Mouse (Mus musculus) lung, postnatal 0 days (tissue): ENCODE measurements at regions not wholly inside any gene's neighbourhood (a gene's known extent, or its start where the extent isn't known, plus 50 kb on each side); places are given as distances from the start of the nearest gene placed in this dataset.

Experiments
- CTCF ChIP-seq: IDR thresholded peaks from 2 replicates; pipeline ENCODE4 v1.5.1; 2016; ENCODE audit warnings: antibody characterized with exemption, mild to moderate bottlenecking
- EP300 ChIP-seq: IDR thresholded peaks from 2 replicates; pipeline ENCODE4 v1.6.1; 2016; ENCODE audit warnings: antibody characterized with exemption, mild to moderate bottlenecking, control low read depth

GRCm38 (mm10) chr12:110393555-110393954 is 53.4 kb upstream of the Ppp2r5c start:
- TF ChIP-seq CTCF (no peak), EP300 (no peak)
